Mouse (Mus musculus) lung, postnatal 0 days (tissue): ENCODE data around the gene Jak2. TPM values are rescaled to one million over a fixed set of nuclear protein-coding genes. Genes with fewer than 3 reads are reported as not detected.

Source experiments
- ATAC-seq: fragments of 200-750 bp; cut with Nextera tagmentation; 2 replicates; pipeline ENCODE4 v1.8.0; 2017; ENCODE audit warnings: moderate library complexity
- DNase-seq: peaks from one replicate; pipeline ENCODE4 v3.0.0-alpha.2; 2016; ENCODE audit warnings: low spot score
- H3K27ac ChIP-seq: fragments of 300-500 bp; sonication (generic); 2 replicates; pipeline ENCODE4 v1.5.1; 2014; ENCODE audit warnings: antibody characterized with exemption, mild to moderate bottlenecking, low read length, mixed read lengths
- H3K27me3 ChIP-seq: fragments of 300-500 bp; sonication (generic); replicated peaks from 2 replicates; pipeline ENCODE4 v1.6.1; 2014; ENCODE audit warnings: low read length, mixed read lengths; ENCODE audit not compliant: insufficient read depth
- H3K36me3 ChIP-seq: fragments of 300-500 bp; sonication (generic); 2 replicates; pipeline ENCODE4 v1.6.1; 2014; ENCODE audit warnings: low read length, mixed read lengths; ENCODE audit not compliant: insufficient read depth
- H3K4me1 ChIP-seq: fragments of 300-500 bp; sonication (generic); 2 replicates; pipeline ENCODE4 v1.6.1; 2014; ENCODE audit warnings: antibody characterized with exemption, low read depth, low read length, mixed read lengths; ENCODE audit not compliant: insufficient read depth
- H3K4me2 ChIP-seq: fragments of 300-500 bp; sonication (generic); replicated peaks from 2 replicates; pipeline ENCODE4 v1.6.1; 2014; ENCODE audit warnings: low read depth, mild to moderate bottlenecking, low read length, moderate library complexity, mixed read lengths
- H3K4me3 ChIP-seq: fragments of 300-500 bp; sonication (generic); 2 replicates; pipeline ENCODE4 v1.5.1; 2014; ENCODE audit warnings: low read depth, low read length
- H3K9ac ChIP-seq: fragments of 300-500 bp; sonication (generic); replicated peaks from 2 replicates; pipeline ENCODE4 v1.6.1; 2014; ENCODE audit warnings: low read depth, mild to moderate bottlenecking
- H3K9me3 ChIP-seq: fragments of 300-500 bp; sonication (generic); 2 replicates; pipeline ENCODE4 v1.6.1; 2016; ENCODE audit warnings: low read length, mixed read lengths
- CTCF ChIP-seq: IDR thresholded peaks from 2 replicates; pipeline ENCODE4 v1.5.1; 2016; ENCODE audit warnings: antibody characterized with exemption, mild to moderate bottlenecking
- EP300 ChIP-seq: IDR thresholded peaks from 2 replicates; pipeline ENCODE4 v1.6.1; 2016; ENCODE audit warnings: antibody characterized with exemption, mild to moderate bottlenecking, control low read depth
- WGBS: fragments of 180-500 bp; shearing (Covaris S2); extraction: QIAGEN DNeasy Blood & Tissue Kit; methylation state at CpG from one replicate; pipeline ENCODE4 v1.1.7; 2014; 5-methylcytosine and 5-hydroxymethylcytosine counted together
- polyA plus RNA-seq: library from polyadenylated mRNA; unstranded; fragments of >200 nt; fragmentation: Nextera tagmentation; extraction: Ambion mirVana; gene quantifications from 2 replicates; pipeline ENCODE4 v1.2.1, GENCODE M21; 2015

The Jak2 gene
- polyA plus RNA-seq, 1 experiment from 2014 or later: 9.6 TPM

DNA sequence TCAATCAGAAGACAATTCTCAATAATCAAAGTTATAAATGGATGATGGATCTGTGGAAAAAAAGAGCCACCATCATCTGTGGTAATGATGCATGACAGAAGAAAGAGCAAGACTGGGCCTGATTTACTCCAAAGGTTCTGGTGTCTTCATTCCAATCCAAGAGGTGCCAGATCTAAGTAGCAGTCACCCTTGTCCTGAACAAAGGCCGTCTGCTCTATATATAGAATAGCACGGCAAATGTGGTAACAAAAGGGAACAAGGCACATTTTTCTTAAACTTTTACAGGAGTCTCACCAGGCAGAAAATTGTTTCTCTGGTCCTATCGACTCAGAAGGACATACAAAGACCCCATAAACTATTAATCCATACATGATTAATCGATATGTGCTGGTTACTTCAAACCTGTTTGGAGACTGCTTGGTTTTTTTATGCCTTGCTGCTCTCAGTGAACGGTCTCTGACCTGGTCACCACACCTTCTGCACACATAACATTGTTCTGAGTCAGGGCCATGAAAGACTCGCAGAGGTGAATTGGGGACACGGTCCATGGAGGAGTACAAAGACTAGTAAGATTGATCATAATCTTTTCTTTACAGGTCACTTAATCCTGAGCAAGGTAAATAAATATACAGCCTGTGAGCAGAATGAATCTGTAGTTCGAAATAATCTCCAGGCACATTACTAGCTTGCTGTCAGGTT is 35.7 kb upstream of the Jak2 start:
- ATAC-seq: no peak

DNA sequence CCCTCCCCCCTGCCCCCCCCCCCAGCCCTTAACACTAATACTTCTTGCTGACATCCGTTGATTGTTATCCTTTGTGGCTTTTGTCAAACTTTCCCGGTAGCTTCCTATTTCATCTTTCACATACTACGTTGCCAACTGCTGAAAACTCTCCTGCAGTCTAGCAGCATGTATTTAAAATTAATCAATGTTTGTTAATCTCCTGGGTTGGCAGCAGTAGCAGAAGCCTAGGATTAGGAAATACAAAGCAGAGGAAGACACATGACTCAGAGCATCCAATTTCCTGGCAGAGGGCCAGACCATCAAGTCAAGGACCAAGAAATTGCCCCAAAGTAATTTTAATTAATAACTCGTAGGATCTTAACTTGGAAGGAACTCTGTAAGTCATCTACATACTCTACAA is 29.8 kb upstream of the Jak2 start:
- no peak overlapping the region for H3K9ac ChIP-seq
- 47% methylated on average over 4 of the region's 4 CpGs for WGBS
- no peak overlapping the region for H3K27ac ChIP-seq
- TF ChIP-seq CTCF: no peak
- no peak for TF ChIP-seq EP300
- no peak overlapping the region for H3K4me3 ChIP-seq
- DNase-seq (no peak), ATAC-seq (no peak)
- H3K4me2 ChIP-seq: no peak overlapping the region
- no peaks in the 10 kb centered on the region for H3K36me3 ChIP-seq
- H3K4me1 ChIP-seq: no peaks in the 10 kb centered on the region
- H3K27me3 ChIP-seq: no peaks in the 10 kb centered on the region
- no peaks in the 10 kb centered on the region for H3K9me3 ChIP-seq

More for the DNA sequence above, 35.7 kb upstream of the Jak2 start:
- DNase-seq: no peak
- H3K9me3 ChIP-seq: no peaks in the 10 kb centered on the region
- H3K4me3 ChIP-seq: no peak overlapping the region
- TF ChIP-seq CTCF (no peak), EP300 (no peak)
- H3K27ac ChIP-seq: no peak overlapping the region
- no peak overlapping the region for H3K9ac ChIP-seq
- H3K4me1 ChIP-seq: no peaks in the 10 kb centered on the region
- H3K27me3 ChIP-seq: no peaks in the 10 kb centered on the region
- H3K4me2 ChIP-seq: no peak overlapping the region
- 53% methylated on average over 8 of the region's 8 CpGs for WGBS
- H3K36me3 ChIP-seq: no peaks in the 10 kb centered on the region

DNA sequence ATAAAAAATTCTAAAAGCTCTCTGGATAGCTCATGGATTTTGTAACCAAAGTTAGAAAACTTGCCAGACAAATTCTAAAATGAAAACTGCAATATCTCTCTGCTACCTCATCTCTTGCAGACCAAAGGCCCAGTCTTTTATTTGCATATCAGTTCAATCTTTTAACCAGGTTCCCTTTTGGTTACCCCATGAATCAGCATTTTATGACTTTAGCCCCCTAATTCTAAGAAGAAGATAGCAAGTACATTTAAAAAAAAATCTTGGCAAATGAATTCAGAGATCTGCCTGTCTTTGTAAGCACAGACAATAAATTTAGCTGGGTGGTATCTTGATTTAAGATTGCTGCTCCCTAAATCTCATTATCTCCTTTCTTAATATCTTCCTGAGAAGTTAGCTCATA is 26.7 kb upstream of the Jak2 start:
- no peak for ATAC-seq
- Histone ChIP-seq H3K27ac (no peak overlapping the region), H3K4me1 (no peaks in the 10 kb centered on the region), H3K36me3 (no peaks in the 10 kb centered on the region), H3K9me3 (no peaks in the 10 kb centered on the region), H3K4me3 (no peak overlapping the region), H3K27me3 (no peaks in the 10 kb centered on the region), H3K9ac (no peak overlapping the region), H3K4me2 (no peak overlapping the region)
- TF ChIP-seq EP300 (no peak), CTCF (no peak)
- no peak for DNase-seq

DNA sequence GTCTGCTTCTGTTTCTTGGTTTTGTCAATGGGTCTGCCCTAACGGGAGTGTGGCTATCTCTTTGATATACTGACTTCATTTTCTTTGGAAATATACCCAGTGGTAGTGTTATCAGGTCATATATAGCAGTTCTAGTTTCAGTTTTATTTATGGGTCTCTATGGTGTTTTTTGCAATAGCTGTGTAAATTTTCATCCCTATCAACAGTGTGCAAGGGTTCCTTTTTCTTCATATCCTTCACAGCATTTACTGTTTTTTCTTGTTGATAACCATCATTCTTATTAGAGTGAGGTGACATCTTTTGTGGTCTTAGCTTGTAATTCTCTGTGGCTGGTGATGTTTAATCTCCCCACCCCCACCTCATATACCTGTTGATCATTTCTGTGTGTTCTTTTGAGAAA is 24.6 kb upstream of the Jak2 start:
- no peak overlapping the region for H3K4me2 ChIP-seq
- H3K9ac ChIP-seq: no peak overlapping the region
- 67% methylated on average over 1 of the region's 1 CpGs for WGBS
- no peaks in the 10 kb centered on the region for H3K36me3 ChIP-seq
- ATAC-seq (no peak), DNase-seq (no peak)
- no peaks in the 10 kb centered on the region for H3K9me3 ChIP-seq
- no peaks in the 10 kb centered on the region for H3K4me1 ChIP-seq
- H3K4me3 ChIP-seq: no peak overlapping the region
- H3K27me3 ChIP-seq: no peaks in the 10 kb centered on the region
- TF ChIP-seq EP300 (no peak), CTCF (no peak)
- no peak overlapping the region for H3K27ac ChIP-seq

DNA sequence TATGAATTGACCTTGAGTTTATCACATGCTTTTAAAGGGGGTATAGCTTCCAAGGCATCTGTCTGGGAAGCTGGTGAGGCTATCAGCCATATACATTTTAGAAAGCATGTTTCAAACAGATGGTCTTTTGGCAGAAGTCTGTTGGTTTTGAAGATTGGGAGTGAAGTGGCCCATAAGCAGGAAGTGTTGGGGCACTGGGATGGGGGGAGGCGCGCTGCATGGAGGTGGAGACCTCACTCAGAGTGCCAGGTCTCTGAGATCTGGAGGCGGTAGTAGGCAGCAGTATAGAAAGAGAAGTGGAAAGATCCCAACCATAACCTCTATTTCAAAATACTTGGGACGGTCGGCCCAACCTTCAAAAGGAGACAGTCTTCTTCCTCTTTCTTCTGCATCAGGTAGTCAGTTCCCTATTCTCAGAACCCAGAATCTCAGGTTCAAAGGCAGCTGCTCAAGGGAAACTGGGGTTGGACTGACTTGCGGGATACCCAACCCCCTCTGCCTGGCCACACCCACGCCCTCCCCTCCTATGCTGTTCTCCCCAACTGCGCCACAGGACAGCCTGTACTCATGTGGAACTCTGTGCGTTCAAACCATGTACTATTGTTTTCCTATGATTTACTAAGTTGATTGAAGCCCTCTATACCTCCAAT is 23.6 kb upstream of the Jak2 start:
- DNase-seq (peak; percentile 40), ATAC-seq (no peak)
- Histone ChIP-seq H3K4me2 (no peak overlapping the region), H3K9me3 (no peaks in the 10 kb centered on the region), H3K27me3 (no peaks in the 10 kb centered on the region), H3K9ac (no peak overlapping the region), H3K27ac (no peak overlapping the region), H3K4me3 (no peak overlapping the region), H3K36me3 (no peaks in the 10 kb centered on the region), H3K4me1 (no peaks in the 10 kb centered on the region)
- 56% methylated on average over 9 of the region's 9 CpGs for WGBS
- TF ChIP-seq EP300 (no peak), CTCF (no peak)

DNA sequence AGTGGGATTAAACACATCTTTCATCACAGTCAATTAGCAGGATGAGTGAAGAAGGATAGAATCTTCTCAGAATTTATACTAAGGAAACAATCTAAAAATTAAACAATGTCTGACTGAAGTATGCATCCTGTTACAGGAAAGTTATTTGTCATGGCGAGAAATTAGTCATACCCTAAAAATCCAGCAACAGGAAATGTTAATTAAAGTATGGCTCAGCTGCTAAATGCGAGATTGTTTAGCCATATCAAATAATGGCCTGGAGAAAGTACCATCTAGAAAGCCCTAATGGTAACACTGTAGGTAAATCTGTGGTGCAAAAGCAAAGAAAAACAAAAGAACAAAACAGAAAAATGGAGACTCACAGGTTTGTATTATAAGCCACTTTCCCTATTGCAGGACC is 22.6 kb upstream of the Jak2 start:
- no peak overlapping the region for H3K9ac ChIP-seq
- H3K4me2 ChIP-seq: no peak overlapping the region
- H3K4me1 ChIP-seq: no peaks in the 10 kb centered on the region
- 54% methylated on average over 2 of the region's 2 CpGs for WGBS
- no peak for DNase-seq
- H3K27ac ChIP-seq: no peak overlapping the region
- H3K36me3 ChIP-seq: no peaks in the 10 kb centered on the region
- no peak for TF ChIP-seq CTCF
- no peak for TF ChIP-seq EP300
- no peaks in the 10 kb centered on the region for H3K27me3 ChIP-seq
- no peak for ATAC-seq
- H3K9me3 ChIP-seq: no peaks in the 10 kb centered on the region
- no peak overlapping the region for H3K4me3 ChIP-seq
